Mouse (Mus musculus) Patski (cell line): ENCODE results near the gene Dpp6. TPM values are rescaled to one million over a fixed set of nuclear protein-coding genes. Genes with fewer than 3 reads are reported as not detected.

ENCODE experiments used
- ATAC-seq: fragments of 100-300 bp; one replicate; pipeline ENCODE4 v1.8.0; 2021
- CTCF ChIA-PET: fragments of 350-600 bp; sonication (Branson Sonifier 250); formaldehyde crosslinking; loops from one replicate; lab custom pipeline; 2022; ENCODE audit warnings: inconsistent platforms; lab: Charles Lee
- POLR2A ChIA-PET: fragments of 350-600 bp; sonication (Branson Sonifier 250); formaldehyde crosslinking; loops from one replicate; lab custom pipeline; 2022; ENCODE audit warnings: antibody characterized with exemption, inconsistent platforms; lab: Charles Lee
- DNase-seq: peaks from one replicate; pipeline ENCODE4 v3.0.0-alpha.2; 2011; ENCODE audit warnings: low read depth, low spot score
- H3K27me3 ChIP-seq: fragments of 371-371 bp; one replicate; pipeline ENCODE4 v1.5.1; 2021
- CTCF ChIP-seq: fragments of 100-300 bp; IDR thresholded peaks from one replicate; pipeline ENCODE4 v1.5.1; 2021
- in situ Hi-C: fragments of 300-500 bp; cut with MboI; formaldehyde crosslinking; loops from 3 replicates; pipeline ENCODE4 v1.11.1; 2018; ENCODE audit warnings: low pct_unique_long_range_greater_than_20kb, mixed read lengths
- polyA plus RNA-seq: library from polyadenylated mRNA; unstranded; gene quantifications from one replicate; pipeline ENCODE4 v1.2.3, GENCODE M21; 2021

The Dpp6 gene
- polyA plus RNA-seq, 1 experiment from 2014 or later = 0.56 TPM

DNA sequence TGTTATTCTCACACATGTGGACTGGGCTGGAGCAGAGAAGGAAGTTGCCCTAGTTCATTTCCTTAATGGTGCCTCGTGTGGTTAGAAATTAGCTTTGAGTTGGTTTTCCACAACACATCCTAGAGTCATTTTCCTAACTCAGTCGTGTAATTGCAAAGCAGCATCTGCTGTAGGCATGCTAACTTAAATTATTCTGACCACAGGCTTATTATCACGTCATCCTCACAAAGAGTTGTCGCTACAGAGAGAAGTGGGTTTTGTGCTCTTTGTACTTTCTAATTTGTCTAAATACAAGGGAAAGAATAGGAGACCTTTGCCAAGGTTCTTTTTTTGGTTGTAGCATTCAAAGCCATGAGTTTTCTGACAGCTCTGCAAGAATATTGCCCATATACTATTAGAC, 469.9 kb downstream of the Dpp6 start:
- no peaks in the 10 kb centered on the region for H3K27me3 ChIP-seq
- no peak for TF ChIP-seq CTCF
- DNase-seq (no peak), ATAC-seq (no peak)
- POLR2A ChIA-PET = no interaction called here
- CTCF ChIA-PET = no interaction called here
- in situ Hi-C loops = no loop called here

- DNase-seq (no peak), ATAC-seq (no peak)
- no peaks in the 10 kb centered on the region for H3K27me3 ChIP-seq
- ChIA-PET POLR2A (no interaction called here), CTCF (interaction anchor here (1.0 to 1.2 kb wide), 2 partner anchors 9 to 13 kb away, joined by 3 read pairs; no protein-coding TSS in a partner anchor)
- TF ChIP-seq CTCF = no peak
- in situ Hi-C loops = no loop called here
Observed at GRCm38 (mm10) chr5:27291378-27291777, 474.4 kb downstream of the Dpp6 start.

- ATAC-seq (no peak), DNase-seq (no peak)
- CTCF ChIA-PET = no interaction called here
- no peak for TF ChIP-seq CTCF
- in situ Hi-C loops = no loop called here
- no peaks in the 10 kb centered on the region for H3K27me3 ChIP-seq
- POLR2A ChIA-PET = no interaction called here
Observed at GRCm38 (mm10) chr5:27292236-27292635, 475.2 kb downstream of the Dpp6 start.

DNA sequence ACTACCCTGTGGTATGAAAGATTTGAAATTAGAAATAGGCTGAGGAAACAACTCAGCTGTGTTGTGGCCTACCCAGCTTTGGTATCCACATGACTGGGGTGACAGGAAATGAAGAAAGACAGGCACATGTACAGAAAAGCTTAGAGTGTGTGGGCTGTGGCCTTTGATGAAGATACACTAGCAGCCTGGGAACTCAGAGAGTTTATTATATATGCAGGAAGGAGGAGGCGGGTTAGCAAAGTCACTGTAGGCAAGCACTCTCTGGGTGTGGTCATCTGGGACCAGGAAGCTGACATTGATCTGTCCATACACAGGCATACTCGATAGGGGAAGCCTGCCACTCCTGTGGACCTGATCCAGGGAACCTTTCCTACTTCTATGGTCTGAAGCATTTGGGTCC, 487.1 kb downstream of the Dpp6 start:
- no peak for TF ChIP-seq CTCF
- ChIA-PET POLR2A (no interaction called here), CTCF (interaction anchor here (1.0 to 2.1 kb wide), 2 partner anchors 10 to 13 kb away, joined by 3 to 7 read pairs; no protein-coding TSS in a partner anchor)

DNA sequence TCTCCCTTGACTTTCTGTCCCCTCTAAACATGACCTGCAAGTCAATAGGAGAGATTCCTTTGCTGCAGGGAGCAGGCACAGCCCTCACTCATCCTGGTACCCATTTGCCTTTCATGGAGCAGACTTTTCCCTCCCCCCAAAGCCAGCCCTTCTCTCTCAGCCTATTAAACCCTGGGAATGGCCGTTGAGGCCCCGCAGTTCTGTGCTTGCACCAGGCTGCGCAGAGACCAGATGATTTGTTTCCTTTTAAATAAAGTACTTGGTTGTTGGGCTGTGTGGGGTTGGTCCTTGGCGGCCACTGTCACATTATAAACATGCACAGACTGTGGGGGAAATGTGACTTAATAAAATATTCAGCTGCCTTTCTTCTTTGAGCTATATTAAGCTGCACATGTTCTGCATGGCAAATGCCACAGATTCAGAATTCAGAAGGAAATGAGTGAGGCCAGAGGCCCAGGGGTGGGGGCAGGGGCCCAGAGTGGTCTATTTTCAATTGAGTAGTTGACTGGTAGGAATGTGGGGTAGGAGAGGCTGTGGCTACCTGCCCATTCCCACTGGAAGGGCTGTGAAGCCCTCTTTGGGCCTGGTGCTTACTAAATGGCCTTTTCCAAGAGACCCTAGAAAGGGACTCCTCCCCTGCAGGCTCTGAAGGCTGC, 489.6 kb downstream of the Dpp6 start:
- ChIA-PET CTCF (interaction anchor here (0.8 kb wide), 1 partner anchor 12 kb away, joined by 3 read pairs; no protein-coding TSS in a partner anchor), POLR2A (no interaction called here)
- DNase-seq = no peak
- in situ Hi-C loops = no loop called here
- no peak for ATAC-seq
- no peak for TF ChIP-seq CTCF
- H3K27me3 ChIP-seq = no peaks in the 10 kb centered on the region

More for the DNA sequence above, 487.1 kb downstream of the Dpp6 start:
- in situ Hi-C loops = no loop called here
- no peak for DNase-seq
- ATAC-seq = no peak
- H3K27me3 ChIP-seq = no peaks in the 10 kb centered on the region

- POLR2A ChIA-PET = no interaction called here
- TF ChIP-seq CTCF = no peak
- in situ Hi-C loops = no loop called here
Observed at GRCm38 (mm10) chr5:27310217-27310616, 493.2 kb downstream of the Dpp6 start.

GRCm38 (mm10) chr5:27316674-27317073, 499.7 kb downstream of the Dpp6 start:
- ATAC-seq (no peak), DNase-seq (no peak)
- no peaks in the 10 kb centered on the region for H3K27me3 ChIP-seq
- in situ Hi-C loops = no loop called here
- TF ChIP-seq CTCF = no peak
- ChIA-PET CTCF (no interaction called here), POLR2A (no interaction called here)

More at GRCm38 (mm10) chr5:27310217-27310616, 493.2 kb downstream of the Dpp6 start:
- CTCF ChIA-PET = no interaction called here
- no peak for ATAC-seq
- no peak for DNase-seq
- H3K27me3 ChIP-seq = no peaks in the 10 kb centered on the region

DNA sequence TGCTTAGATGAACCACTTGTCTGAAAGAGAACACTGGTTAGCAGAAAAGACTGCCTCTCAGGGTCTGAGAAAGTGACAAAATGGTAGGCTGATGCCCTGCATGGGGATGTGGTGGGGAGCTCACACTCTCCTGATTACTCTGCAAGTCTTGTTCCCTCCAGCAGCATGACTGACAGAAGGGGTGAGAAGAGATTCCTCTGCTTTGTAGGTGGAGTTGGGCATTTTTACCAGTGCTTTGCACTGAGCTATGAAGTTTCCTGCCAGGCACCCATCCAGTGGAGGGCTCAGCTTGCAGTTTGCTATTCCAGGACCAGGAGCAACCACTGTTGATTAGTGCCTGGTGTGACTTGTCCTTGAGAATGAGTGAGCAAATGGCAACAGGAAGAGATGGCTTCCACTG, 500.3 kb downstream of the Dpp6 start:
- in situ Hi-C loops = no loop called here

GRCm38 (mm10) chr5:27317832-27318231, 500.8 kb downstream of the Dpp6 start:
- ChIA-PET POLR2A (interaction anchor here (0.5 kb wide), 1 partner anchor 13 kb away, joined by 5 read pairs; no protein-coding TSS in a partner anchor), CTCF (interaction anchor here (1.0 to 1.3 kb wide), 3 partner anchors 12 to 19 kb away, joined by 3 read pairs; no protein-coding TSS in a partner anchor)
- no peak for TF ChIP-seq CTCF
- ATAC-seq (no peak), DNase-seq (no peak)
- H3K27me3 ChIP-seq = no peaks in the 10 kb centered on the region
- in situ Hi-C loops = no loop called here

More for the DNA sequence above, 500.3 kb downstream of the Dpp6 start:
- ATAC-seq (no peak), DNase-seq (no peak)
- ChIA-PET POLR2A (no interaction called here), CTCF (interaction anchor here (1.2 kb wide), 1 partner anchor 17 kb away, joined by 3 read pairs; no protein-coding TSS in a partner anchor)
- H3K27me3 ChIP-seq = no peaks in the 10 kb centered on the region
- no peak for TF ChIP-seq CTCF

DNA sequence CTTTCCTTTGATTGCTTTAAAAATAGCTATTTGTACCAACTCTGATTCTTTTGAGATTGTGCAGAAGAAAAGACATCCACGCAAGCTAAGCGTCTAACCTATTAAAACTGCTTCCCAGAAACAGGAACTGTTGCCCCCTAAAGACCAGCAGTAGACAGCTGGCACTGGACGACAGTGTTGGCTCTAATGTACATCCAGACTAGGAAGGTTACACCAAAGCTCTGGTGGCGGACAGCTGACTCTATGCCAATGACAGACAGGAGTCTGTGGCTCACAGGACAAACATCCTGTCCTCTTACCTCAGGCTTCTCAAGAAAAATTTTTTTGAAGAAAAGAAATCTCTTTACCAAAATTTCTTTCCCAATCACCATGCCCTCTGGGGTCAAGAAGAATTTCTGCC, 502.7 kb downstream of the Dpp6 start:
- no peak for ATAC-seq
- no peak for DNase-seq
- ChIA-PET POLR2A (interaction anchor here (0.7 kb wide), 1 partner anchor 460 kb away, joined by 4 read pairs; no protein-coding TSS in a partner anchor), CTCF (interaction anchor here (1.4 kb wide), 1 partner anchor 11 kb away, joined by 3 read pairs; no protein-coding TSS in a partner anchor)
- in situ Hi-C loops = no loop called here
- no peaks in the 10 kb centered on the region for H3K27me3 ChIP-seq
- TF ChIP-seq CTCF = no peak

- DNase-seq = no peak
- no peaks in the 10 kb centered on the region for H3K27me3 ChIP-seq
- no peak for ATAC-seq
- no peak for TF ChIP-seq CTCF
- POLR2A ChIA-PET = no interaction called here
- CTCF ChIA-PET = no interaction called here
- in situ Hi-C loops = no loop called here
Observed at GRCm38 (mm10) chr5:27322895-27323792, 506.1 kb downstream of the Dpp6 start.
